Mouse (Mus musculus) lung, adult 2 months (tissue): ENCODE results near the gene Cfap54.

Source experiments
- CTCF ChIP-seq: fragments of 200-500 bp; IDR thresholded peaks from 2 replicates; pipeline ENCODE4 v1.5.1; 2011; ENCODE audit warnings: mild to moderate bottlenecking, low read length, control low read depth; ENCODE audit not compliant: insufficient read depth
- POLR2A ChIP-seq: fragments of 200-500 bp; IDR thresholded peaks from 2 replicates; pipeline ENCODE4 v1.6.1; 2011; ENCODE audit warnings: low read depth, mild to moderate bottlenecking, control low read depth, low read length, borderline replicate concordance; ENCODE audit errors: extremely low read depth

- TF ChIP-seq CTCF (no peak), POLR2A (no peak)
Measured at GRCm38 (mm10) chr10:92837572-92837971, 243.8 kb downstream of the Cfap54 start.
